Mouse (Mus musculus): ENCODE results near the gene Jade1.

The Jade1 gene

DNA sequence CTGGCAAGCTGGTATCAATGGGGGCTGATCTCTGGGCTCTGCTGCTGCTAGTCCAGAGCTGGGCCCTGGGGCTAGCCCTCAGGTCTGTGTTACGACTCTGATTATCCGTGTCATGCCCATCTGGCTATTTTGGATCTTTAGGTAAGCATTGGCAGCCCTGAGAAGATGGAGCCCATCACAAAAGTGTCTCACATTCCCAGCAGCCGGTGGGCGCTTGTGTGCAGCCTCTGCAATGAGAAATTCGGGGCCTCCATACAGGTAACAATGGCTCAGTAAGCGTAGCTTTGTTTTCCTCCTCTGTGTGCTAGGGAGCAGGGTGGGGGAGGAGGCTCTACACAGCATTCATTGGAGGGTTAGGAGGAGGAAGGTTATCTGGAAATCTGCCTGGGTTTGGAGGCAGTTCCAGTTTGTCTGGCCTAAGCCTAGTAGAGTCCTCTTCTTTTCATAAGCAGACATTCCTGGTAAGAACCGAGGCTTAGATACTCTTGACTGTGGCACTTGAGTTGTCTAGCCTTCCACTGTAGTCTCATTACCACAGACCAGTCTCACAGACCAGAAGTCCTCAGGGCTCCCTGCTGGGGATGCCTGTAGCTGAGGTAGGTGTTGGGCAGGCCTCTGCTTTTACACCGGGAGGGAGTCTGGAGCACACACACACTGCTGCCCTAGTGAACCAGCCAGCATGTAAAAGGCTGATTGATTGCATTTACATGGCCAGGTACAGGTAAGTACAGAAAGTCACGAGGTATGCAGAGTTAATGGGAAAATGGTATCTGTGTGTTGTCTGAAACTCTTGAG lies 45.9 kb downstream of the Jade1 start:
- DNase-seq, result no peak

DNA sequence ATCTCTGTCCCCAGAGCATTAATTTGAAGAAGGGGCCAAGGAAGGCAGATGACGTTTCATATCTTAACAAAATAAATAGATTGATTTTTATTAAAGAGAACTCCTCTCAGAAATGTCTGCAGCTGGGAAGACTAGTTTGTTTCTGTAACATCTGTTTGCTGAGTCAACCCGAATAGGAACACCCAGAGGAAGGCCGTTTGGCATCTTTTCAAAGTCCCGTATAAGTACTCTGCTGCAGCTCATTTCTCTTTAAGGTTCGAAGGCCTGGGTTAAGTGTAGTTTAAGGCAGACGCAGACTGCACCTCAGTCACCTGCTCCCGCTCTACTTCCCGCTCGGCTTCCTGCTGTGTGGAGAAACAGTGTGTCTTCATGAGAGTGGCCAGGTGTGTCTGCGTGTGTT lies 47.4 kb downstream of the Jade1 start:
- no peak for DNase-seq

DNA sequence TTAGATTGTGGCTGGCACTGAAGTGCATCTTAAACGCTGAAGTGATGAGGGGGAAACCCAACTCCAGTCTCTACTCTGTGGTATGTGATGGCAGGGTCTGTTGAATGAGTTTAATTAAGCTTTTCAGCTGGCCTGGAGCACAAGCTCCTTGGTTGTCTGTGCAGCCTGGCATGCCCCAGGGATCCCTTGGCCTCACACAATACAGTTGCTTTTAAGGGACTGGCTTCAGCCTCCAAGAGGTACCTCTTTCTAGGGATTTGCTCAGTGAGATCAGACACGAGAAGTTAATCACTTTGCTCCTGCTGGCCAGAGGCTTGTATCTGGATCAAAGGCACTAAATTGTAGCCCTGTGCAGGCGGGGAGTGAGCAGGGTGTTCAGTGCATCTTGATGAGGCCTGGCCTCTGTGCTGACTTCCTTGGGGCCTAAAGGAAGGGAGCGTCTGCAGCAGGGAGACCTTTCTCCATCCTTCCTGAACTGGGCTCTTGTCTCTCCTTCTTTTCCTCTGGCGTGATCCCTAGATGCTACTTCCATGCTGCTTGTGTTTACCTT lies 48.0 kb downstream of the Jade1 start:
- no peak for DNase-seq

DNA sequence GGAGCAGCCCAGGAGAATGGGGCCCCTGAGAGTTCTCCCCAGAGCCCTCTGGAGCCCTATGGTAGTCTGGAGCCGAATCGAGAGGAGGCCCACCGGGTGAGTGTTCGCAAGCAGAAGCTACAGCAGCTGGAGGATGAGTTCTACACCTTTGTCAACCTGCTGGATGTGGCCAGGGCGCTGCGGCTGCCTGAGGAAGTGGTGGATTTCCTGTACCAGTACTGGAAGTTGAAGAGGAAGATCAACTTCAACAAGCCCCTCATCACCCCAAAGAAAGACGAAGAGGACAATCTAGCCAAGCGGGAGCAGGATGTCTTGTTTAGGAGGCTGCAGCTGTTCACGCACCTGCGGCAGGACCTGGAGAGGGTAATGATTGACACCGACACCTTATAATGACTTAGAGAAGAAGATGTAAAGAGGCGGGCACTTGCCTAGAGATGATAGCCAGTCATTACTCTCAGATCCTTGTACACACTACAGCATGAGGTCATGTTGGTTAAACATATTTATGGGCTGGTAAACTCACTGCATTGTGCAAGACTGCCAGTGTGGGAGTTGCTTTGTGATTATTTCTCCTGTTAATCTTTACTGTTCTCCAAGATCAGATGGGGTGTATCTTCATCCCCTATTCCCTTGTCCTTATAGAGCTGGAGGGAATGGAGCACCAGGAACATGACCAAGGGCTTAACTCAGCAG lies 49.2 kb downstream of the Jade1 start:
- no peak for DNase-seq

DNA sequence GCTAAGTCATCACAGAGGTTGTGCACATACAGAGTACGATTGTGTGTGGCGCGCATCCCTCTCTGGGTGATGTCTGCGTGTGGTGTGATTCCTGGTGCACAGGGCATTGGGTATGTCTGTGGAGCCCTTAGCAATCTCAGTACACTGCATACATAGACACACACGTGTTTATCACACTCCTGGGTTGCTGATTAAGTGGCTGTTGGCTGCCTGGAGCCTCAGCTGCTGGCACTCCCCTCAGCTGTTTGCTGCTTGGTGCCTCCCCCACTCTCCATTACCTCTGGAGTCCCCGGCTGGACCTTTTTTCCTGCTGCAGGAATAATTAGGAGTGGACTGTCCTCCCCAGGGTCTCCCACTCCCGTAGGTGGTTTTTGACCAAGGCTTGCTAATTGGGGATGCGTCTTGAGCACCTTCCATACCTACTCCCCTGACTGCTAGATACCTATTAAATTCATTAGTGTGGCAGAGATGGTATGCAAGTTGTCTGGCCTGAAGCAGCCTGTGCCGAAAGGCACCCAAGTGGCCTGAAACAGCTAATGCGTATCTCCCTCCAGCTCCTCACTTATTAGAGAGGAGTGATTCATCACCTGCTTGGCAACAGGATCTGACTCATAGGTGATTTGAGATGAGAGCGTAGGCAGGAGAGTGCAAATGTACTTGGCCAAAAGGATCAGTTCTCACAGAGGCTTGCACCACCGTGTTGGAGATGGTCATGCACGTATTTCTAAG lies 50.2 kb downstream of the Jade1 start:
- DNase-seq, result no peak

DNA sequence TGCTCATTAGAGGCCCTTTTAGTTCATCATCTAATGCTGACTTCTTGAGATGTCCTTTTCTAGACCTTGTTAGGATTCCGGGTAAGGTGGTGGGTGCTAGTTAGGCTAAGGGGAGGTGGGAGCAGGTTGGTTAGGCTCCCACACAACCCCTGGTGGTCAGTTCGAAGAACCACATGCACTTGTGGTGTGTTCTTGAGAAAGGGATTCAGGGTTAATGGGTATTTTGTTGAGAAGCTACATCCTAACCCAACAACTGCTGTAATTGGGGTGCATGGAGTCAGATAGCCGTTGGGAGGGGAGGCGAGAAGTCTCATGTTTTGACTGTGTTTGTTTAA lies 50.8 kb downstream of the Jade1 start:
- DNase-seq, result no peak

DNA sequence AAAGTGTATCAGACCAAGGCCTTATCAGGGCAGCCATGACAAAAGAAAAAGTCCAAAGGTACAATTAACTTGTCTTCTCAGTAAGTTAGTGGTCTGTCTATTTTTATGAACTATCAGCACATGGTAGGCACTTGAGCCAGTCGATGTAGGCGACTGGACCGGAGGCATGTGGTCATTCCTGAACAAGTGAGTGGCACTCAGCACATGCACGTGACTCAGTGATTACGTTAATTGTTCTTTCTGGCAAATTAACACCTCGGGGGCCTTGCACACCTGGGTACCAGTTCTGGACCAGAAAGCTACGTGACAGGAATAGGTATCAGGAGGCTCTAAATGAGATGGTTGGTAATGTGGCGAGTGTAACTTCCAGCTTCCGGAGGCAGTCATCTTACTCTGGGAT lies 51.5 kb downstream of the Jade1 start:
- DNase-seq, result no peak

DNA sequence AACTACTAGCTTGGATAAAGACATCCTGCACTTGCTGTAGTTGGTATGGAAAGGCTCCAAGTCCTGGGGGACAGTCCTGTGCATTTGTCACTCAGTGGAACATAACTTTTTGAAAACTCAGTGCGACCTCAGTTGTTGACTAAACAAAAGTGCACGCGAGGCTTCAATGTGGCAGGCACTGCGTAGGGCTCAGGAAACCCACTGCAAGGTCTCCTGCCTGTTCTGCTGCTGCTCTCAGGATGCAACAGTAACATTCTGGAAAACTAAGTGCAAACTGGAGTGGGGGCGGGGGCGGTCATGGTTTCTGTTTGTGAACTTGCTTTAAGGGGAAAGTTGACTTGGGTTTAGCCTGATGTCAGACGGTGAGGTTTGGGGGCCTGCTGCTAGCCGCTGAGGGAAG lies 51.9 kb downstream of the Jade1 start:
- DNase-seq, result no peak

DNA sequence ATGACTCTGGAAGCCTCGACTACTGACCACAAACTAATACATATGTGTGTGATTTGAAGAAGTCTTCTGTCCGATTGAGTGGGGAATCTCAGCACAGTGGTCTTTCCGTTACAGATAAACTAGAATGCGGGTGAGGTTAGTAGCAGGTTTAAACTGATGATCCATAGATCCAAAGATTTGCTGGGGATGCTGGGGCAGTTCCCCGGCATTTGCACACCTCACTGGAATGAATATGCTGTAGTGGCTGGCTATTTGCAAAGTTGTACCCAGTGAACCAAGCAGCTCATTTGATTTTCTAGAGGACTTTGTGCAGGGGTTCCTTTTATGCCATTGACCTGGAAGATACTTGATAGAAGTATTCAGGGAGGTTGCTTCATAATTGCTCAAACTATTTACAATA lies 53.5 kb downstream of the Jade1 start:
- no peak for DNase-seq

DNA sequence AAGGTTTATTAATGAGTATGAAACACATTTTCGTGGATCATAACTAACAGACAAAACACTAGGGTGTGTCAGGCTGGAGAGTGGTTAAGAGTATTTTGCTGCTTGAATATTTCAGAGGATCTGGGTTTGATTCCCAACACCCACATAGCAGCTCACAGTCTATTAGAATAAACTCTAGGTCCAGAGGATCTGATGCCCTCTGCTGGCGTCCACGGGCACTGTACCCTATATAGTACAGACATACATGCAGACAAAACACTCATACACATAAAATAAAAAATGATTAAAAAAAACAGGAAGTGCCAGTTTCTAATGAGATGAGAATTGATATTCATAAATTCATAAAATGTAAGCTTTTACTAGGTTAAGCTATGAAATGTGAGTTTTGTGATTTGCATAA lies 56.7 kb downstream of the Jade1 start:
- no peak for DNase-seq

DNA sequence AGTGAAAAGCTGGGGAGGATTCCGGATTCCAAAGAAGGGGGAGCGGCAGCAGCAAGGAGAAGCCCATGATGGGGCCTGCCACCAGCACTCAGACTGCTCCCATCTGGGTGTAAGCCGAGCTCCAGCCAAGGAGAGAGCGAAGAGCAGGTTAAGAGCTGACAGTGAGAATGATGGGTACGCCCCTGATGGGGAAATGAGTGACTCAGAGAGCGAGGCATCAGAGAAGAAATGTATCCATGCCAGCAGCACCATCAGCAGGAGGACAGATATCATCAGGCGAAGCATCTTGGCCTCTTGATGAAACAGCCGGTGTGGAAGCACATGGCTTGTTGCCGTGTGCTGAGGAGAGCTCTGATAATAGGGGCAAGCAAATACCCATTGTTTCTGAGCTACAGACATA lies 58.2 kb downstream of the Jade1 start:
- no peak for DNase-seq

DNA sequence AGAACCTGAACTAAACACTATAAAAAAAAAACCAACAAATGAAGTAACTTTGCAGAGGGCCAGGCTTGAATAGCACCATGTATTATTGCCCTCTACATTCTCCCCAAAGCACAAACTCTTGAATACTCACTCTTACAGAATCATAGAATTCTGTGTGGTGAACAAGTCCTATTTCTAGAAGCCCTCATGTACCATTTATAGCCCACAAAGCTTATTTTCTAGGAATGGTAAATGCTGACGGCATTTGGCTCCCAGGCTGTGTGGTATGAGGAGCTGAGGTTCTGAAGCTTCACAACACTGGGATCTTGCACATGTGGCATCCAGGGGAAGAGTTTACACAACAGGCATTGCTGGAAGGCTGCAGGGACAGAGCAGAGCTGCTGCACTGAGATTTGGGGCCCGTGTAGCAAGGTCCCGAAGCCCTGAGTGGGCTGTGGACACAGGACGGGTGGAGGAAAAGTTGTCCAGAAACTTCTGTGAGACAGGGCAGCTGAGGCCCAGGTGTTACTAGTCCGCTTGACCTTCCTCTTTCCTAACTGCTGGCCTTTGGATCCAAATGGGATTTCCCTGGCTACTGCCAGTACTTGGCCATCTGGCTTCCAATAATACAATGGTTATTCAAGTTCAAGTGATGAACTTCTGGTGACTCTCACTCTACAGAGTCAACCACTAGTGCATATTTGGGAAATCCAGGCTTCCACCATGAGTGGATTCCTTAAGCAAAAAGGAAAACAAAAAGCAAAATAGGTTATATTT lies 58.9 kb downstream of the Jade1 start:
- no peak for DNase-seq

DNA sequence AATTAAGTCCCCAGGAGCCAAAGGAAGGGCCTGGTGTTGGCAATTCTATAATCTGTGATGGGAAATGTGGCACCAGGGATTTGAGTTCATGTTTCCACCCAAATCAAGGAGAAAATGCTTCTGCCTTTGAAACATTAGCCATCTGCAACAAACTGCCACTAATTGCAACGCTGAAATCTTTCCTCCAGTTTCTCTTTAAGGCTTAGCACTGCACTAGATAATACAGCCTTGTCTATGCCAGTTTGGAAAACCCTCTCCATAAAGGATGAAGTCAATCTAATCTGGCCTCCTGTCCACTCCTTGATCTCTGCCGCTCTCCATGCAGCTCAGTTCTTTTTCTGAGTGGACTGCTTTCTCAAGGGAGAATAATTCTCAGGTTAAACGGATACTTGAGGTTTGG lies 62.5 kb downstream of the Jade1 start:
- DNase-seq, result no peak

DNA sequence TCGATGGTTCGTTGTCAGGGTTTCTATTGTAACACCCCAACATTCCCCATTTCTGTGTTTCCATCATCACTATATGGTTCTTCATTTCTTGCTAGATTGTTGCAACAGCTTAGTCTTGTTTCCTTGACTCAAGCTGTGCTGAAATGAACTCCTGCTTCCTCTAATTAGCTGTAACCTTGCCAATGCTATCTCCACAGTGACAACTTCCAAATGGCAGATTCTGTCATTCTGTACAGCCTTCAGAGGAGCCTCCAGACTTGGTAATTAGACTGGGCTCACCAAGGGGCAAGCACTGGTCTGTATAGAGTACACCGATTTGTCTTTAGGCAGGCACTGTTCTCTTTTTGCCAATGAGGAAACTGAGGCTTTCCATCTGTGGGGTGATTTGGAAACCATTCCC lies 63.0 kb downstream of the Jade1 start:
- no peak for DNase-seq

DNA sequence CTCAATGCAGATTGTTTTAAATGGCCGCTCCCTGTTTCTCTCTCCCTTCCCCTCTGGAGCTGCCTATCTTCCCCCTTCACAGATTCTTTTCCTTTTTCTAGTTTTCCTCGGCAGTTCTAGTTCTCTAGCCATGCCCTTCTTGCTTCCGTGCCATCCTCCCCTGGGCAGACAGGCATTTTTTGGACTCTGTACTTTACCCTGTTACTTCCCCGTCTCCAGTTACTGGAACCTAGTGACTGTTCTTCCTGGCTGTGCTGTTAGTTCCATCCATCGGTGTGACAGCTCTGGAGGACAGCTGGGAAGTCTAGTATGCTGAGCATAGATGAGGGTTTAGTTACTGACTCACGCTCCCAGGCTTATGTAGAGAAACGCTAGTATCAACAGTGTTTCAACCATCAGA lies 65.4 kb downstream of the Jade1 start:
- peak; percentile 53 for DNase-seq

DNA sequence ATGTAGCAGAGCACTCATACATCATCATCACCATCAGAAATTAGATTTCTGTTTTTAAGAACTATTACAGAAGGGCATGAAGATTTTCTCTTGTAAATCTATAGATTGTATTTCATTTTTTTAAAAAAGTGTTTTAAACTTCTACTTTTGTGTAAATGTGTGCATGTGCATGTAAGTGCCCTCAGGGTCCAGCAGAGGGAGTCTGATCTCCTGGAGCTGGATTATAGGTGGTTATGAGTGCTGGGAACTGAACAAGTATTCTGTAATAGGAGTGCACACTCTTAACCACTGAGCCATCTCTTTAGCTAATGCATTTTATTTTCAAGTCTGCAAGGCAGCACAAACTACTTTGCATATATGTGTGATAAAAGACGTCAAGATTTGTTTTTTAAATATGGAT lies 100.1 kb downstream of the Jade1 start:
- DNase-seq, result no peak

All from kidney, adult 11 months (tissue).